Mouse (Mus musculus): ENCODE measurements around the gene Cers1. TPM values are rescaled to one million over a fixed set of nuclear protein-coding genes. Genes with fewer than 3 reads are reported as not detected.

Gene Cers1
- total and polyA plus RNA-seq, 3 experiments = 0.13 TPM; not detected in 2

DNA sequence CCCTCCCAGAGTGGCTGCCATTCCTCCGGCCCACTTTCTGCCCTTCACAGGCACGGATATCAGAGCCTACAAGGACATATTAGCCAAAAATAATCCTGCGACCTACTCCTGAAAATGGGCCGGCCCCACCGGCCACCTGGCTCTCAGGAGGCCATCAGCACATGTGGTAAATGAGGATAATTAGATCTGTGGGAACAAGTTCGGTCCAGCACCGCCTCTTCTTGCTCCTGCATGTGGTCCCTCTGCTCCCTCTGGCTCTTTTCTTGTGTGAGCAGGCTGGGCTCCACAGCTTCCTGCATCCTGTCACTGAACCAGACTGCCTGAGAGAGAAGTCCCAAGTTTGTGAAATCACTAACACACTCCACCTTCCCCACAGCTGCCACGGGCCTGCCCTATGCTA lies 36.3 kb upstream of the Cers1 start:
- Histone ChIP-seq H3K4me1 (ENCODE audit: control insufficient read depth in 1 of 2, insufficient read depth in 2 of 2) (peaks cover 13 to 20% of the 10 kb centered on the region in 2 experiments), H3K27ac (ENCODE audit: insufficient read depth, low read depth) (no peak overlapping the region), H3K27me3 (replicated peaks) (no peaks in the 10 kb centered on the region), H3K79me2 (replicated peaks; ENCODE audit: control insufficient read depth, extremely low read depth, insufficient read depth, poor library complexity, severe bottlenecking) (no peaks in the 10 kb centered on the region), H3K9me3 (replicated peaks; ENCODE audit: low read length) (peaks cover 4% of the 10 kb centered on the region), H3K9ac (ENCODE audit: insufficient read depth, low read depth) (no peak overlapping the region), H3K4me2 (ENCODE audit: insufficient read depth, low read depth, poor library complexity, severe bottlenecking) (no peak overlapping the region), H3K36me3 (replicated peaks in 1 of 2; ENCODE audit: control insufficient read depth in 1 of 2, insufficient read depth in 1 of 2, low read length in 1 of 2) (no peaks in the 10 kb centered on the region), H3K4me3 (replicated peaks in 1 of 3; ENCODE audit: low read depth in 2 of 3, low read length in 2 of 3, poor library complexity in 1 of 3) (no peak overlapping the region)
- in situ Hi-C loops (cut with MboI; ENCODE audit: low pct_ligation_motif_present, low pct_unique_long_range_greater_than_20kb, low sequenced_read_pairs) (no loop called here), dilution Hi-C loops (cut with MboI; ENCODE audit: extremely low pct_ligation_motif_present, extremely low pct_unique_long_range_greater_than_20kb, low sequenced_read_pairs) (no loop called here)
- TF ChIP-seq ZC3H11A (IDR thresholded peaks at IDR 0.05; ENCODE audit: low read depth, low read length) = no peak
- TF ChIP-seq CHD2 (IDR thresholded peaks at IDR 0.05; ENCODE audit: low read length) = no peak
- TF ChIP-seq ELF1 (IDR thresholded peaks at IDR 0.05; ENCODE audit: low read depth, low read length) = no peak
- no peak for TF ChIP-seq MAX (IDR thresholded peaks at IDR 0.05; ENCODE audit: low read length)
- no peak for TF ChIP-seq ZMIZ1 (IDR thresholded peaks at IDR 0.05; ENCODE audit: low read depth, low read length)
- TF ChIP-seq POLR2AphosphoS2 (IDR thresholded peaks at IDR 0.05; ENCODE audit: low read depth, low read length) = no peak
- no peak for TF ChIP-seq MAZ (IDR thresholded peaks at IDR 0.05; ENCODE audit: low read depth, low read length)
- no peak for TF ChIP-seq TCF12 (IDR thresholded peaks at IDR 0.05; ENCODE audit: low read depth, low read length)
- no peak for TF ChIP-seq BHLHE40 (IDR thresholded peaks at IDR 0.05; ENCODE audit: low read depth, low read length)
- no peak for TF ChIP-seq SIN3A (IDR thresholded peaks at IDR 0.05; ENCODE audit: low read length)
- no peak for DNase-seq (ENCODE audit: extremely low read depth)

DNA sequence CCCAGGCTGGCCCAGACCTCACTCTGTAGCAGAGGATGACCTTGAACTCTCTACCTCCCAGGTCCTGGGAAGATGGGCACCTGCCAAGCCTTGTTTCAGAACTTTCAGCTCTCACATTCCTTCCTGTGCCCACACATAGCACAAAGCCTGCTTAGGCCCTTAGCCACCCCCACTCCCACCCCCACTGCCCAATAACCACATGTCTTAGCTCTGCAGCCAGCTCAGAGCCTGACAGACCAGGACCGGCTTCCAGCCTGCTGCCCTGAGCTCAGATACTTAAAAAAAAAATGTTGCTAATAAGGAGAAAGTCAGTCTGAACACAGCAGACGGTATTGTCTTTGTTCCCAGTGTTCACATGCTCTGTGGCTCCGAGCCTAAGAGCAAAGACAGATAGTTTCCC lies 34.6 kb upstream of the Cers1 start:
- DNase-seq (ENCODE audit: extremely low read depth) = no peak
- no peaks in the 10 kb centered on the region for H3K9me3 ChIP-seq (replicated peaks; ENCODE audit: low read length)
- H3K4me1 ChIP-seq (ENCODE audit: control insufficient read depth in 1 of 2, insufficient read depth in 2 of 2) = peaks cover 13 to 20% of the 10 kb centered on the region in 2 experiments
- no peak overlapping the region for H3K4me2 ChIP-seq (ENCODE audit: insufficient read depth, low read depth, poor library complexity, severe bottlenecking)
- no peak overlapping the region for H3K4me3 ChIP-seq (replicated peaks in 1 of 3; ENCODE audit: low read depth in 2 of 3, low read length in 2 of 3, poor library complexity in 1 of 3)
- in situ Hi-C loops (cut with MboI; ENCODE audit: low pct_ligation_motif_present, low pct_unique_long_range_greater_than_20kb, low sequenced_read_pairs) = no loop called here
- no peak for TF ChIP-seq BHLHE40 (IDR thresholded peaks at IDR 0.05; ENCODE audit: low read depth, low read length)
- TF ChIP-seq GABPA (IDR thresholded peaks at IDR 0.05; ENCODE audit: insufficient replicate concordance, low read depth, low read length) = no peak
- TF ChIP-seq USF1 (IDR thresholded peaks at IDR 0.05; ENCODE audit: low read depth, low read length) = no peak
- TF ChIP-seq HCFC1 (IDR thresholded peaks at IDR 0.05; ENCODE audit: low read depth, low read length) = no peak
- TF ChIP-seq MAX (IDR thresholded peaks at IDR 0.05; ENCODE audit: low read length) = no peak
- no peak for TF ChIP-seq ZMIZ1 (IDR thresholded peaks at IDR 0.05; ENCODE audit: low read depth, low read length)
- TF ChIP-seq JUN (IDR thresholded peaks at IDR 0.05; ENCODE audit: insufficient read depth, low read depth, low read length) = no peak
- TF ChIP-seq ETS1 (conservative IDR thresholded peaks at IDR 0.05; ENCODE audit: low read depth, low read length) = no peak
- TF ChIP-seq MAFK (IDR thresholded peaks at IDR 0.05; ENCODE audit: insufficient replicate concordance, low read length) = no peak
- no peak for TF ChIP-seq IRF4 (IDR thresholded peaks at IDR 0.05; ENCODE audit: low read depth, low read length)
- H3K9ac ChIP-seq (ENCODE audit: insufficient read depth, low read depth) = no peak overlapping the region
- H3K27ac ChIP-seq (ENCODE audit: insufficient read depth, low read depth) = no peak overlapping the region
- dilution Hi-C loops (cut with MboI; ENCODE audit: extremely low pct_ligation_motif_present, extremely low pct_unique_long_range_greater_than_20kb, low sequenced_read_pairs) = no loop called here
- no peaks in the 10 kb centered on the region for H3K27me3 ChIP-seq (replicated peaks)
- peaks cover 8 to 16% of the 10 kb centered on the region in 2 experiments for H3K36me3 ChIP-seq (replicated peaks in 1 of 2; ENCODE audit: control insufficient read depth in 1 of 2, insufficient read depth in 1 of 2, low read length in 1 of 2)
- H3K79me2 ChIP-seq (replicated peaks; ENCODE audit: control insufficient read depth, extremely low read depth, insufficient read depth, poor library complexity, severe bottlenecking) = no peaks in the 10 kb centered on the region
